Mouse (Mus musculus): ENCODE measurements around the gene Tldc1.
A peak's percentile ranks its signal among the peaks of the same experiment; 100 is the strongest.

Tldc1 gene

DNA sequence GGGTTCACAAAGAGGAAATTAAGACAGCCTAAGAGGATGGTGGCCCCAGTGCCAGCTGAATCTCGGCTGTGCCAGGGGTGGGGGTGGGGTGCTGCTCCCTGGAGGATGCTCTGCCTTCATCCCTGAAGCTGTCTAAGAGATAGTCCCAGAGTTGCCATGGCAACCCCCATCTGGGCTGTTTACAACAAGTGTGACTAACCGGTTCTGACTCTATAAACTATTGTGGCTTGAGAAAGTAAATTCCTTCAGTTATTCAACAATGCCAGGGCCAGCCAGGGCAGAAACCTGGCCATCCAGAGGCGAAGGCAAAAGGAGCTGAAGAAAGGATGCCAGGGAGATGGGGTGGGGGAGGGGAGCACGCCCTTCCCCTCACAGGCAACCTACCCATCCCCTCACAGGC is 23.0 kb upstream of the Tldc1 start:
- DNase-seq (ENCODE audit: low spot score) = no peak

- no peak for DNase-seq (ENCODE audit: low spot score)
These were observed 20.7 kb upstream of the Tldc1 start for GRCm38 (mm10) chr8:119798965-119799264.

DNA sequence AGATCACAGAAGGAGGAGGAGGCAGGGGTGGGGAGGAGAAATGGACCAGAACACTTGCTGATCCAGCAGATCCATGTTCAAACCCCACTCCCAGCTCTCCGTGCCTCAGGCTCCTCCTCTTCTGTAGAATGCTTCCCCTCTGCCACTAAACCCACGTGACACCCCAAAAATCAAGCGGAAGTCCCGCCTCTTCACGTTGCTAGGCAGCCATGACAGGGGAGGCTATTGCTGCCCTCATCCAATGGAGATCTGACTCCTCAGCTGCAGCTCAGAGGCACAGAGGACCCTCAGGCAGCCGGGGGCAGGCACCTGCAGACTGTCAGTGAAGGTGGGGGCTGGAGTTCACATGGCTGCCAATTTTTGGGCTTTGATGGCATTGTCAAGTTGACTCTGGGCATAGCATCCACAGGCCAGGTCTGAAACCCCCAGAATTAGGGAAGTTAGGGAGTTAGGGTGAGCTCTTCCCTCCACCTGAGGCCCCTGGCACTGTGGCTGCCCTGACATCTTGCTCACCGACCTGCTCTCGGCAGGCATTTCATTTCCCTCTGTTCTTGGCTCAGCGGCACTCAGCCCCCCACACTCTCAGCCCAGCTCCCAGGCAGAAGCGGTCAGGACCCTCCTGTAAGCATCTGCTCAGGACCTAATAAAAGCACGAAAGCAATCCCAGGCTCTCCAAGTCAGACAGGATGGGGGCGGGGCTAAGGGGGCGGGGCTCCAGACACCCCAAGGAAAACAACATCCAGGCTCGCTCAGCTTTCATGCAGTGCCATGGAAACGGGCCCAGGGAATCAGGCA is 20.2 kb upstream of the Tldc1 start:
- DNase-seq (ENCODE audit: low spot score) = peak; percentile 40

- no peak for DNase-seq (ENCODE audit: low spot score)
These were observed 17.4 kb upstream of the Tldc1 start for GRCm38 (mm10) chr8:119795651-119796050.

GRCm38 (mm10) chr8:119794689-119795088 is 16.5 kb upstream of the Tldc1 start:
- DNase-seq (ENCODE audit: low spot score) = no peak

GRCm38 (mm10) chr8:119791804-119792704 is 13.8 kb upstream of the Tldc1 start:
- DNase-seq (ENCODE audit: low spot score) = no peak

GRCm38 (mm10) chr8:119789581-119789980 is 11.4 kb upstream of the Tldc1 start:
- no peak for DNase-seq (ENCODE audit: low spot score)

GRCm38 (mm10) chr8:119788607-119789381 is 10.6 kb upstream of the Tldc1 start:
- DNase-seq (ENCODE audit: low spot score) = no peak

DNA sequence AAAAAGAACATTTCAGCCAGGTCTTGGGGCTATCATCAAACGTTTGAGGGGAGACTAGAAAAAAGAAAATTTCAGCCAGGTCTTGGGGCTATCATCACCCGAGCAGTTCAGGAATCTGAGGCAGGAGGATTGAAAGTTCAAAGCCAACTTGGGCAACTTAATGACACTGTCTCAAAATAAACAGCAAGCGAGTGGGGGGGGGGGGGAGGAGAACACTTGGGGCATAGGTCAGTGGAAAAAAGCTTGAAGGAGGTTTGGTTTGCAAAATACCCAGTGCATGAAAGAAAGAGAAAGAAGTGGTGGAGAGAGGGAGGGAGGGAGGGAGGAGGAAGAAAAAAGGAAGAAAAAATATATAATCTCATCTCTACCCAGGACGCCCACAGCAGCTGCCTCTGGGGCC is 9.1 kb upstream of the Tldc1 start:
- DNase-seq (ENCODE audit: low spot score) = no peak

DNA sequence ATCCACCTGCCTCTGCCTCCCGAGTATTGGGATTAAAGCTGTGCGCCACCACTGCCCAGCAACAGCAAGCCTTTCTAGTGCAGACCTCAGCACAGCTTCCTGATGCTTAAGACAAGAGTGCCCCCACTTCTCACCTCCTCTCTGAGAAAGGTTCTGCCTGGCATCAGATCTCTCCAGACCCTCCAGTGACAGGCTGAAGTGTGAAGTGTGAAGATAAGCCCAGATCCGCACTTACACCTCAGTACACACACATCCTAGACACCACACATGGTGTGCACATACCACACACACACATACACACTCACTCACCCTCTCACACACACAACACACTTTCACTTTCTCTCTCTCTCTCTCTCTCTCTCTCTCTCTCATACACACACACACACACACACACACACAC is 8.7 kb upstream of the Tldc1 start:
- DNase-seq (ENCODE audit: low spot score) = no peak

GRCm38 (mm10) chr8:119785764-119786405 is 7.7 kb upstream of the Tldc1 start:
- no peak for DNase-seq (ENCODE audit: low spot score)

- no peak for DNase-seq (ENCODE audit: low spot score)
These were observed 6.5 kb upstream of the Tldc1 start for GRCm38 (mm10) chr8:119784676-119785075.

- DNase-seq (ENCODE audit: low spot score) = no peak
These were observed 5.9 kb upstream of the Tldc1 start for GRCm38 (mm10) chr8:119784141-119784574.

GRCm38 (mm10) chr8:119783579-119783978 is 5.4 kb upstream of the Tldc1 start:
- DNase-seq (ENCODE audit: low spot score) = no peak

GRCm38 (mm10) chr8:119782715-119783114 is 4.5 kb upstream of the Tldc1 start:
- no peak for DNase-seq (ENCODE audit: low spot score)

DNA sequence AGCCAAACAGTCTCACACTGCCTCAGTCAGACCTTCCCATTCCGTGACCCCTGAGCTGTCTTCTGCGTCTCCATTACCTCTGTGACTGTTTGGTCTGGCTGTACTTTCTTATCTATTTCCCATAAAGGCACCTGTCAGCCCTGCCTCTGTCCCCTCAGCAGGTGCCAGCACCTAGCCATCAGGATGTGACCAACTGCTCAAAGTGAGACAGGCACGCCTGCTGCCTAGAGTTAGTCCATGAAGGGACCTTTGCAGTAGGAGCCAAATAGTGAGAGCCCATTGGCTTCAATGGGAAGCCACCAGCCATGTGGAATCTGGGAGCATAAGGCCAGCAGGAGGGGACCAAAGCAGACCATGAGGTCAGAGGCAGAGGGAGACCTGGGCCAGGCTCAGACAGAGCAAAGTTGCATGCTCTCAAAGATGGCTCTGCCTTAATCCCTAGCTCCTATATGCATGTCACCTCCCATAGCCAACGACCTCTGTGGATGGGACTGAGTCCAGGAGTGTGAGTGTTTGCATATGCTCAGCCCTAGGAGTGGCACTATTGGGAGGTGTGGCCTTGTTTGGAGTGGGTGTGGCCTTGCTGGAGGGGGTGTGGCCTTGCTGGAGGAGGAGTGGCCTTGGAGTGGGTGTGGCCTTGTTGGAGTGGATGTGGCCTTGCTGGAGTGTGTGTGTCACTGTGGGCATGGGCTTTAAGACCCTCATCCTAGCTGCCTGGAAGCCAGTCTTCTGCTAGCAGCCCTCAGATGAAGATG is 3.0 kb upstream of the Tldc1 start:
- no peak for DNase-seq (ENCODE audit: low spot score)

DNA sequence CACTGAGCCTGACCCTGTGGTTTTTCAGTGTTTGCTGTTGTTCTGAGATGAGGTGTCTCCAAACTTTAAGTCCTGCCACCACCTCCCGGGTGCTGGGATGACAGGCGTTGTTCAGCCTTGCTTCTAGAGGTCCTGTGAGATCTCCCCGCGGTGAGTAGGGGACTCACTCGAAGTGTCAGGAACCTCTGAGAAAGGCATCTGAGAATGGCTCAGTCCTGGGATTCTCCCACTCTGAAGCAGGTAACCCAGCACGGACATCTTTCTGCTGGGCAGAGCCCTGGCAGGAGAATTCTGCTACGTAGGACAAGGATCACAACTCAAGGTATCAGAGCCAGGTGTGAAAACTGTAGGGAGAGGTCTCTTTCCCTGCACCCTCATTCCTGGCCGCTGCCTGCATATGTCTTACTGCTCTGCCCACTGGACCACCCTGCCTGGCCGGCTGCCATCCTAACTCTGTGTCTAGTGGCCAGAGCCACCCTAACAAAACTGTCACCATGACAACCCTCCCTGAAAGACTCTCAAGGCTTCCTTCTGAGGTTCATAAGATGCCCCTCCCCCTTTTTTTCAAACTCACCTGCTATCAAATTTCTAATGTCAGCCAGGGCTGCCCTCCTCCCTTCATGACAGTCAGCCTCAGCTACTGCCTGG is 2.3 kb upstream of the Tldc1 start:
- DNase-seq (ENCODE audit: low spot score) = no peak

GRCm38 (mm10) chr8:119779013-119779737 is 959 bp upstream of the Tldc1 start:
- peak; percentile 57 for DNase-seq (ENCODE audit: low spot score)

DNA sequence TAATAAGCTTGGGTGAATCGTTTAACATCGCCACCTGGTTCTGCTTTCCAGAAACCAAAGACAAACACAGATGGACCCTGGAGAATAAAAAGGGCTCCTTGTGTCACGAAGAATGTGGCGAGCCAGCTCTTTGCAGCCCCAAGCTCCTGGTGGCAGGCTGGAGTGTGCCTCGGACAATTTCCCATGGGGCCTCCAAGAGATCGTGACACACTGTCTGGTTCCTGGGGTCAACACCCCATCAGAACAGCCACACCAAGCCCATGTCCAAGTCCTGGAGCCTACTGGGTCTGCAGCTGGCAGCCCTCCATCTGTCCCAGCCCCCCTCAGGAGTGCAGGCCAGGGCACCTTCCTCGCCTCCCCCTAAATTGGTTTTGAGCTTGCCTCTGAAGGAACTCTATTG is 451 bp downstream of the Tldc1 start:
- no peak for DNase-seq (ENCODE audit: low spot score)

GRCm38 (mm10) chr8:119776668-119777245 is 1.5 kb downstream of the Tldc1 start:
- no peak for DNase-seq (ENCODE audit: low spot score)

All from ovary, adult 18-20 months (tissue).